Mouse (Mus musculus) lung, embryonic 15.5 days (tissue): ENCODE measurements around the gene Gngt2. TPM values are rescaled to one million over a fixed set of nuclear protein-coding genes. Genes with fewer than 3 reads are reported as not detected.
A peak's percentile ranks its signal among the peaks of the same experiment; 100 is the strongest.

Experiments used
- ATAC-seq: fragments of 200-750 bp; cut with Nextera tagmentation; 2 replicates; pipeline ENCODE4 v1.8.0; 2017; ENCODE audit warnings: moderate number of reproducible peaks, borderline replicate concordance; ENCODE audit not compliant: low FRiP score, low TSS enrichment; ENCODE audit errors: extremely low read depth
- H3K27ac ChIP-seq: fragments of 300-500 bp; sonication (generic); 2 replicates; pipeline ENCODE4 v1.5.1; 2015; ENCODE audit warnings: moderate library complexity, mild to moderate bottlenecking, inconsistent platforms
- H3K27me3 ChIP-seq: fragments of 300-500 bp; sonication (generic); 2 replicates; pipeline ENCODE4 v1.6.1; 2015; ENCODE audit warnings: inconsistent platforms
- H3K36me3 ChIP-seq: fragments of 300-500 bp; sonication (generic); 2 replicates; pipeline ENCODE4 v1.6.1; 2015; ENCODE audit warnings: inconsistent platforms
- H3K4me1 ChIP-seq: fragments of 300-500 bp; sonication (generic); 2 replicates; pipeline ENCODE4 v1.6.1; 2015; ENCODE audit warnings: inconsistent platforms
- H3K4me2 ChIP-seq: fragments of 300-500 bp; sonication (generic); 2 replicates; pipeline ENCODE4 v1.6.1; 2015; ENCODE audit warnings: inconsistent platforms, mild to moderate bottlenecking, moderate library complexity
- H3K4me3 ChIP-seq: fragments of 300-500 bp; sonication (generic); 2 replicates; pipeline ENCODE4 v1.5.1; 2015; ENCODE audit warnings: mild to moderate bottlenecking, inconsistent platforms
- H3K9ac ChIP-seq: fragments of 300-500 bp; sonication (generic); 2 replicates; pipeline ENCODE4 v1.6.1; 2015; ENCODE audit warnings: inconsistent platforms
- H3K9me3 ChIP-seq: fragments of 300-500 bp; sonication (generic); 2 replicates; pipeline ENCODE4 v1.6.1; 2016; ENCODE audit warnings: inconsistent platforms
- WGBS: fragments of 180-500 bp; shearing (Covaris S2); methylation state at CpG from one replicate; pipeline ENCODE4 v1.1.7; 2015; 5-methylcytosine and 5-hydroxymethylcytosine counted together
- polyA plus RNA-seq: library from polyadenylated mRNA; unstranded; fragments of >200 nt; fragmentation: Nextera tagmentation; extraction: Ambion mirVana; gene quantifications from 2 replicates; pipeline ENCODE4 v1.2.1, GENCODE M21; 2015

The Gngt2 gene
- polyA plus RNA-seq, 1 experiment from 2014 or later, result 20.9 TPM

GRCm38 (mm10) chr11:95843421-95843950, 6.5 kb downstream of the Gngt2 start:
- Histone ChIP-seq H3K4me1 (peaks cover 5% of the 10 kb centered on the region), H3K4me2 (peak overlapping the region; percentile 9; the same call in 1 of the 2 replicates), H3K27ac (0 out of 2 replicates have a peak overlapping the region, but pooled peaks have one; percentile 68), H3K27me3 (no peaks in the 10 kb centered on the region), H3K4me3 (no peak overlapping the region), H3K9me3 (no peaks in the 10 kb centered on the region), H3K9ac (no peak overlapping the region), H3K36me3 (no peaks in the 10 kb centered on the region)
- ATAC-seq, result no peak
- 45% methylated on average over 6 of the region's 6 CpGs for WGBS

- Histone ChIP-seq H3K4me2 (no peak overlapping the region), H3K27ac (no peak overlapping the region), H3K4me3 (no peak overlapping the region), H3K4me1 (no peaks in the 10 kb centered on the region; the same call in 1 of the 2 replicates), H3K36me3 (no peaks in the 10 kb centered on the region), H3K9ac (no peak overlapping the region), H3K27me3 (no peaks in the 10 kb centered on the region), H3K9me3 (no peaks in the 10 kb centered on the region)
- no peak for ATAC-seq
- 68% methylated on average over 4 of the region's 4 CpGs for WGBS
These were observed 7.9 kb downstream of the Gngt2 start for GRCm38 (mm10) chr11:95844935-95845334.

GRCm38 (mm10) chr11:95850898-95851297, 13.9 kb downstream of the Gngt2 start:
- Histone ChIP-seq H3K4me2 (no peak overlapping the region), H3K36me3 (no peaks in the 10 kb centered on the region), H3K9me3 (no peaks in the 10 kb centered on the region), H3K4me1 (no peaks in the 10 kb centered on the region), H3K4me3 (no peak overlapping the region), H3K27ac (no peak overlapping the region), H3K9ac (no peak overlapping the region), H3K27me3 (0 out of 2 replicates have a peak, but pooled peaks cover 4% of the 10 kb centered on the region)
- WGBS, result 74% methylated on average over 2 of the region's 2 CpGs
- no peak for ATAC-seq

GRCm38 (mm10) chr11:95853684-95854083, 16.7 kb downstream of the Gngt2 start:
- ATAC-seq, result no peak
- Histone ChIP-seq H3K9me3 (no peaks in the 10 kb centered on the region), H3K36me3 (no peaks in the 10 kb centered on the region), H3K4me3 (no peak overlapping the region), H3K4me2 (no peak overlapping the region), H3K27me3 (0 out of 2 replicates have a peak, but pooled peaks cover 4% of the 10 kb centered on the region), H3K4me1 (peaks cover 8% of the 10 kb centered on the region), H3K27ac (no peak overlapping the region), H3K9ac (no peak overlapping the region)
- WGBS, result 45% methylated on average over 5 of the region's 5 CpGs

GRCm38 (mm10) chr11:95857306-95857705, 20.3 kb downstream of the Gngt2 start:
- Histone ChIP-seq H3K27me3 (no peaks in the 10 kb centered on the region), H3K36me3 (no peaks in the 10 kb centered on the region), H3K9ac (no peak overlapping the region), H3K27ac (no peak overlapping the region), H3K4me3 (no peak overlapping the region), H3K4me1 (peaks cover 15% of the 10 kb centered on the region), H3K4me2 (0 out of 2 replicates have a peak overlapping the region, but pooled peaks have one; percentile 77), H3K9me3 (no peaks in the 10 kb centered on the region)
- 77% methylated on average over 4 of the region's 4 CpGs for WGBS
- no peak for ATAC-seq

- ATAC-seq, result peak; percentile 5; the same call in 1 of the 2 replicates
- 17% methylated on average over 21 of the region's 21 CpGs for WGBS
- H3K27ac ChIP-seq, result peak overlapping the region; percentile 96
- peak overlapping the region; percentile 77 for H3K4me2 ChIP-seq
- no peaks in the 10 kb centered on the region for H3K27me3 ChIP-seq
- no peaks in the 10 kb centered on the region for H3K9me3 ChIP-seq
- peak overlapping the region; percentile 68 for H3K9ac ChIP-seq
- H3K4me3 ChIP-seq, result peak overlapping the region; percentile 72
- H3K36me3 ChIP-seq, result no peaks in the 10 kb centered on the region
- peaks cover 15% of the 10 kb centered on the region for H3K4me1 ChIP-seq
These were observed 20.9 kb downstream of the Gngt2 start for GRCm38 (mm10) chr11:95857716-95858527.

- no peaks in the 10 kb centered on the region for H3K27me3 ChIP-seq
- peak overlapping the region; percentile 96 for H3K27ac ChIP-seq
- H3K9ac ChIP-seq, result peak overlapping the region; percentile 68
- H3K4me2 ChIP-seq, result peak overlapping the region; percentile 77
- H3K4me3 ChIP-seq, result peak overlapping the region; percentile 72
- no peaks in the 10 kb centered on the region for H3K9me3 ChIP-seq
- under 1% methylated on average over 58 of the region's 58 CpGs for WGBS
- H3K4me1 ChIP-seq, result peaks cover 15% of the 10 kb centered on the region
- peak; percentile 99 for ATAC-seq
- no peaks in the 10 kb centered on the region for H3K36me3 ChIP-seq
These were observed 21.8 kb downstream of the Gngt2 start for GRCm38 (mm10) chr11:95858528-95859467.

- Histone ChIP-seq H3K27ac (peak overlapping the region; percentile 96), H3K9ac (peak overlapping the region; percentile 60), H3K36me3 (no peaks in the 10 kb centered on the region), H3K4me1 (peaks cover 15% of the 10 kb centered on the region), H3K4me3 (peak overlapping the region; percentile 72), H3K27me3 (no peaks in the 10 kb centered on the region), H3K9me3 (no peaks in the 10 kb centered on the region), H3K4me2 (peak overlapping the region; percentile 77)
- ATAC-seq, result peak; percentile 38; the same call in 1 of the 2 replicates
- WGBS, result under 1% methylated on average over 35 of the region's 35 CpGs
These were observed 22.4 kb downstream of the Gngt2 start for GRCm38 (mm10) chr11:95859468-95859855.

- Histone ChIP-seq H3K9me3 (no peaks in the 10 kb centered on the region), H3K36me3 (no peaks in the 10 kb centered on the region), H3K4me2 (peak overlapping the region; percentile 77), H3K4me3 (peak overlapping the region; percentile 72), H3K9ac (peak overlapping the region; percentile 60), H3K4me1 (peaks cover 15% of the 10 kb centered on the region), H3K27ac (peak overlapping the region; percentile 96; the same call in 1 of the 2 replicates), H3K27me3 (no peaks in the 10 kb centered on the region)
- ATAC-seq, result no peak
- WGBS, result 10% methylated on average over 3 of the region's 3 CpGs
These were observed 23.1 kb downstream of the Gngt2 start for GRCm38 (mm10) chr11:95860071-95860490.

- no peak overlapping the region for H3K9ac ChIP-seq
- H3K36me3 ChIP-seq, result no peaks in the 10 kb centered on the region
- WGBS, result 94% methylated on average over 8 of the region's 8 CpGs
- H3K27ac ChIP-seq, result no peak overlapping the region
- peaks cover 15% of the 10 kb centered on the region for H3K4me1 ChIP-seq
- no peak for ATAC-seq
- H3K27me3 ChIP-seq, result no peaks in the 10 kb centered on the region
- H3K4me2 ChIP-seq, result no peak overlapping the region
- H3K4me3 ChIP-seq, result no peak overlapping the region
- no peaks in the 10 kb centered on the region for H3K9me3 ChIP-seq
These were observed 24.4 kb downstream of the Gngt2 start for GRCm38 (mm10) chr11:95861397-95861796.

- Histone ChIP-seq H3K4me1 (no peaks in the 10 kb centered on the region), H3K9ac (no peak overlapping the region), H3K4me3 (no peak overlapping the region), H3K4me2 (no peak overlapping the region), H3K36me3 (no peaks in the 10 kb centered on the region), H3K9me3 (no peaks in the 10 kb centered on the region), H3K27ac (no peak overlapping the region), H3K27me3 (no peaks in the 10 kb centered on the region)
- 55% methylated on average over 4 of the region's 4 CpGs for WGBS
- ATAC-seq, result no peak
These were observed 32.4 kb downstream of the Gngt2 start for GRCm38 (mm10) chr11:95869442-95869841.
